Mouse (Mus musculus) bone marrow, adult 2 months (tissue): ENCODE measurements around the gene Ppfibp2.

Experiments
- CTCF ChIP-seq: fragments of 200-500 bp; IDR thresholded peaks from 2 replicates; pipeline ENCODE4 v1.5.1; 2011; ENCODE audit warnings: low read length, control low read depth; ENCODE audit not compliant: control insufficient read depth, insufficient read depth
- POLR2A ChIP-seq: fragments of 200-500 bp; IDR thresholded peaks from 2 replicates; pipeline ENCODE4 v1.6.1; 2011; ENCODE audit warnings: low read depth, mild to moderate bottlenecking, control low read depth, low read length, borderline replicate concordance; ENCODE audit not compliant: control insufficient read depth

DNA sequence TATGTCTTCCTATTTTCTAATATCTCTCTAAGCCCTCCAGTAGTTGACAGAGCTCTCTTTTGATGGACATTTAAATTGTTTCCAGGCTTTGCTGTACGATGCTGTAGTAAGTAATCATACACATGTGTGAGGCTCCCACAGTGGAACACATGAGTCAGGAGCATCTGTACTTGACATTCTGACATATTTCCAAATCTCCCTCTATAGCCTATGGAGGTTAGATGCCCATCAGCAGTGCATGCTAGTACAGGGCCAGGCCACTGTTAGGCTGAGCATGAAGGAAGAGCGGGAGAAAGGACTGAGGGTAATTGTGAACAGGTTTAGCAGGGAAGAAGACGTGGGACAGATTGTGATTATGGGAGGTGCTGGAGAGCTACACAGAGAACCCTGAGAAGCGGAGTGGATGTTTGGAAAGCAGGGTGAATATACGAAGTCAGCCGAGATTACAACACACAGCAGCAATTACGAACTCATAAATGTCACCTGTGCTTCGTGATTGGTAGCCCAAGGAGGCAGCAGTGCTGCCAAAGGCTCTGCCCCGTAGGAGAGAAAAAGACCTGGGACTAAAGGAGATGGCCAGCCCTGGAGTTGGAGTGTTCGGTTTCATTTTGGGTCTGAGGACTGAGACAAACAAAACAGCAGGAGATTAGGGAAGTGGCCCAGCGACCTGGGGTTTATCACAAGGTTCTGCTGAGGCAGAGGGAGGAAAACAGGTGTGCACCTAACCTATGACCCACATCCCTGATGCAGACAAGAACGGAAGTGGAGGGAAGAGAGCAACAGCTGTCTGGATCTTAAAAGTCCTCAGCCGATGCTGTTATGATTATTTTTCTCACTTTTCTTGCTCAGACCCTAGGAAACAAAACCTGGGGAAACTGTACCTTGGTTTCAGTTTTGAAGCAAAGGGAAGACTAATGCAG lies 107.7 kb downstream of the Ppfibp2 start:
- TF ChIP-seq CTCF (no peak), POLR2A (no peak)
